Mouse (Mus musculus): ENCODE results near the gene Bbx. TPM values are rescaled to one million over a fixed set of nuclear protein-coding genes. Genes with fewer than 3 reads are reported as not detected.

The Bbx gene
- total and polyA plus RNA-seq, 3 experiments = 6.5 to 36.0 (median 9.2) TPM

DNA sequence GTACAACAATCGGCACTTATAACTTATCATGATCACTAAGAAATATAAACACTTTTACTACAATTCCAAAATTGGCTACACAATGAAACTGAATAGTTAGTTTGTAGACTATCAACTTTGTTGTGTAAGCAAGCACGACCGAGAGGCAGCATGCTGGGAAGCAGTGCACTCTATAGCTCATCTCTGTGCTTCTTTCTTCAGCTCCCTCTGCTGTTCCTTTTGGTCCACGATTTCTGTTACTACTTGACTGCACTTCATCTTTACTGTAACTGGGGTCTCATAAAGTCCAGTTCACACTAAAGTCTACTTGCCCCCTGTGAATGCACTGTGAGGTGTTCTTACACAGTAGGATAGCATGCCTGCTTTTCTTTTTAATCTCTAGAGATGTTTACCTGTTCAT, 189.7 kb downstream of the Bbx start:
- Histone ChIP-seq H3K27me3 (ENCODE audit: control insufficient read depth in 1 of 2, insufficient read depth in 2 of 2, low read length in 2 of 2) (no peaks in the 10 kb centered on the region), H3K4me3 (ENCODE audit: control insufficient read depth in 1 of 2, insufficient read depth in 1 of 2, low read depth in 2 of 2, low read length in 2 of 2) (no peak overlapping the region), H3K79me2 (ENCODE audit: control insufficient read depth, insufficient read depth, low read length, poor library complexity) (no peaks in the 10 kb centered on the region), H3K4me1 (ENCODE audit: control insufficient read depth in 1 of 2, insufficient read depth in 2 of 2, low read length in 2 of 2) (no peaks in the 10 kb centered on the region), H3K9me3 (replicated peaks; ENCODE audit: insufficient read depth, low read length) (no peaks in the 10 kb centered on the region), H3K27ac (ENCODE audit: control insufficient read depth, low read depth, low read length) (no peak overlapping the region), H3K9ac (ENCODE audit: control insufficient read depth, low read depth, low read length, poor library complexity, severe bottlenecking) (no peak overlapping the region), H3K36me3 (ENCODE audit: control insufficient read depth in 1 of 2, insufficient read depth in 2 of 2, low read length in 2 of 2) (peaks cover 2% of the 10 kb centered on the region in 2 experiments; a peak in 2 of 4 replicates)
- TF ChIP-seq CTCF (IDR thresholded peaks at IDR 0.05 in 2 of 3, conservative IDR thresholded peaks at IDR 0.05 in 1 of 3; ENCODE audit: control insufficient read depth in 1 of 3, insufficient read depth in 1 of 3, low read depth in 2 of 3, low read length in 3 of 3, poor library complexity in 1 of 3, severe bottlenecking in 1 of 3) (no peak), MEF2A (IDR thresholded peaks at IDR 0.05; ENCODE audit: extremely low read depth, insufficient replicate concordance, low read depth, low read length, poor library complexity, severe bottlenecking) (no peak), HCFC1 (IDR thresholded peaks at IDR 0.05; ENCODE audit: low read depth, low read length) (no peak), POLR2AphosphoS5 (IDR thresholded peaks at IDR 0.05; ENCODE audit: borderline replicate concordance, low read depth, low read length) (no peak), TBP (IDR thresholded peaks at IDR 0.05; ENCODE audit: low read depth, low read length) (no peak), POLR2A (IDR thresholded peaks at IDR 0.05; ENCODE audit: control insufficient read depth in 1 of 2, insufficient read depth in 1 of 2, low read depth in 1 of 2, low read length in 2 of 2, poor library complexity in 1 of 2) (no peak), TCF12 (IDR thresholded peaks at IDR 0.05; ENCODE audit: low read depth, low read length) (no peak), TAL1 (IDR thresholded peaks at IDR 0.05; ENCODE audit: low read length) (no peak), SIN3A (IDR thresholded peaks at IDR 0.05; ENCODE audit: low read length) (no peak), MXI1 (IDR thresholded peaks at IDR 0.05; ENCODE audit: low read depth, low read length) (no peak), MAFK (IDR thresholded peaks at IDR 0.05; ENCODE audit: borderline replicate concordance, low read depth, low read length) (no peak), POLR2AphosphoS2 (IDR thresholded peaks at IDR 0.05; ENCODE audit: low read length) (no peak), ETS1 (IDR thresholded peaks at IDR 0.05; ENCODE audit: low read depth, low read length) (no peak), GABPA (IDR thresholded peaks at IDR 0.05; ENCODE audit: low read depth, low read length) (no peak), SMC3 (IDR thresholded peaks at IDR 0.05; ENCODE audit: low read depth, low read length) (no peak)
- DNase-seq (ENCODE audit: low read depth, low spot score) = no peak

DNA sequence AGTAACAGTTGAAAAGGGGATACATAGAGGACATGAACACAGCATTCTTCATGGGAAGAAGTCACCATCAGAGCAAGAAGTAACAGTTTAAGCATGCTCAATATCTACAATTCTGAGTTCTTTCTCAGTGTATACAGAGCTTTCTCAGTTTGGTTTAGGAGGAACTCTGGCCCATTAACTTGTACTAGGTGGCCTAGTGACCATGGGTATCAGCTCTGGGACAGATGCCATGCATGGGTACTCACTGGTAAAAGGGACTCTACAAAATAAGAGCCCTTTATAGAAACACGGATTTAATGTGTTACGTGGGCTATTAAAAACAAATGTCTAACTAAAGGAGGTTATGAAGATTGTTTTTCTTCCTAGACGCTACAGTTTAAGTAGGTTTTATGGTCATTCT, 190.6 kb downstream of the Bbx start:
- TF ChIP-seq SMC3 (IDR thresholded peaks at IDR 0.05; ENCODE audit: low read depth, low read length) (no peak), UBTF (IDR thresholded peaks at IDR 0.05; ENCODE audit: borderline replicate concordance, insufficient read depth, low read depth, low read length) (no peak), RAD21 (IDR thresholded peaks at IDR 0.05; ENCODE audit: low read depth, low read length) (no peak), HCFC1 (IDR thresholded peaks at IDR 0.05; ENCODE audit: low read depth, low read length) (no peak), NRF1 (IDR thresholded peaks at IDR 0.05; ENCODE audit: insufficient read depth, low read depth, low read length, poor library complexity, severe bottlenecking) (no peak), POLR2AphosphoS2 (IDR thresholded peaks at IDR 0.05; ENCODE audit: low read length) (no peak), NELFE (IDR thresholded peaks at IDR 0.05; ENCODE audit: low read depth, low read length) (no peak), ZKSCAN1 (IDR thresholded peaks at IDR 0.05; ENCODE audit: low read depth, low read length) (no peak), E2F4 (IDR thresholded peaks at IDR 0.05; ENCODE audit: borderline replicate concordance, low read depth, low read length) (no peak), MAZ (IDR thresholded peaks at IDR 0.05; ENCODE audit: low read depth, low read length) (no peak), GABPA (IDR thresholded peaks at IDR 0.05; ENCODE audit: low read depth, low read length) (no peak)
- H3K4me1 ChIP-seq (ENCODE audit: control insufficient read depth in 1 of 2, insufficient read depth in 2 of 2, low read length in 2 of 2) = no peaks in the 10 kb centered on the region
- H3K79me2 ChIP-seq (ENCODE audit: control insufficient read depth, insufficient read depth, low read length, poor library complexity) = no peaks in the 10 kb centered on the region
- no peak overlapping the region for H3K27ac ChIP-seq (ENCODE audit: control insufficient read depth, low read depth, low read length)
- no peaks in the 10 kb centered on the region for H3K27me3 ChIP-seq (ENCODE audit: control insufficient read depth in 1 of 2, insufficient read depth in 2 of 2, low read length in 2 of 2)
- no peak for DNase-seq (ENCODE audit: low read depth, low spot score)
- no peak overlapping the region for H3K4me3 ChIP-seq (ENCODE audit: control insufficient read depth in 1 of 2, insufficient read depth in 1 of 2, low read depth in 2 of 2, low read length in 2 of 2)
- no peak overlapping the region for H3K9ac ChIP-seq (ENCODE audit: control insufficient read depth, low read depth, low read length, poor library complexity, severe bottlenecking)
- peaks cover 2% of the 10 kb centered on the region in 2 experiments; a peak in 2 of 4 replicates for H3K36me3 ChIP-seq (ENCODE audit: control insufficient read depth in 1 of 2, insufficient read depth in 2 of 2, low read length in 2 of 2)
- H3K9me3 ChIP-seq (replicated peaks; ENCODE audit: insufficient read depth, low read length) = no peaks in the 10 kb centered on the region

Measured in MEL (cell line).